Mouse (Mus musculus) Patski (cell line): ENCODE measurements around the gene Maoa. TPM values are rescaled to one million over a fixed set of nuclear protein-coding genes. Genes with fewer than 3 reads are reported as not detected.

Source experiments
- ATAC-seq: fragments of 100-300 bp; one replicate; pipeline ENCODE4 v1.8.0; 2021
- CTCF ChIA-PET: fragments of 350-600 bp; sonication (Branson Sonifier 250); formaldehyde crosslinking; loops from one replicate; lab custom pipeline; 2022; ENCODE audit warnings: inconsistent platforms; lab: Charles Lee
- POLR2A ChIA-PET: fragments of 350-600 bp; sonication (Branson Sonifier 250); formaldehyde crosslinking; loops from one replicate; lab custom pipeline; 2022; ENCODE audit warnings: antibody characterized with exemption, inconsistent platforms; lab: Charles Lee
- DNase-seq: peaks from one replicate; pipeline ENCODE4 v3.0.0-alpha.2; 2011; ENCODE audit warnings: low read depth, low spot score
- H3K27me3 ChIP-seq: fragments of 371-371 bp; one replicate; pipeline ENCODE4 v1.5.1; 2021
- CTCF ChIP-seq: fragments of 100-300 bp; IDR thresholded peaks from one replicate; pipeline ENCODE4 v1.5.1; 2021
- in situ Hi-C: fragments of 300-500 bp; cut with MboI; formaldehyde crosslinking; loops from 3 replicates; pipeline ENCODE4 v1.11.1; 2018; ENCODE audit warnings: low pct_unique_long_range_greater_than_20kb, mixed read lengths
- polyA plus RNA-seq: library from polyadenylated mRNA; unstranded; gene quantifications from one replicate; pipeline ENCODE4 v1.2.3, GENCODE M21; 2021

The Maoa gene
- 97.0 TPM for polyA plus RNA-seq

- ChIA-PET CTCF (interaction anchor here (1.6 kb wide), 1 partner anchor 23 kb away, joined by 4 read pairs; no protein-coding TSS in a partner anchor), POLR2A (no interaction called here)
- DNase-seq (no peak), ATAC-seq (peak; percentile 88)
- TF ChIP-seq CTCF: no peak
- peaks cover 16% of the 10 kb centered on the region for H3K27me3 ChIP-seq
- in situ Hi-C loops: no loop called here
Observed at GRCm38 (mm10) chrX:16619034-16619929, at the start of gene Maoa. Maoa (plus strand) TSS chrX:16619698.

- TF ChIP-seq CTCF: no peak
- in situ Hi-C loops: no loop called here
- ChIA-PET POLR2A (no interaction called here), CTCF (interaction anchor here (1.6 kb wide), 1 partner anchor 23 kb away, joined by 4 read pairs; no protein-coding TSS in a partner anchor)
- peak; percentile 85 for ATAC-seq
- peaks cover 8% of the 10 kb centered on the region for H3K27me3 ChIP-seq
- DNase-seq: peak; percentile 43
Observed at GRCm38 (mm10) chrX:16618225-16619033, 1.1 kb upstream of the Maoa start.

- no peak for DNase-seq
- peaks cover 34% of the 10 kb centered on the region for H3K27me3 ChIP-seq
- no peak for TF ChIP-seq CTCF
- ChIA-PET CTCF (no interaction called here), POLR2A (no interaction called here)
- in situ Hi-C loops: no loop called here
- no peak for ATAC-seq
Observed at GRCm38 (mm10) chrX:16656511-16656910, 37.0 kb downstream of the Maoa start.

- ATAC-seq (no peak), DNase-seq (no peak)
- ChIA-PET CTCF (no interaction called here), POLR2A (interaction anchor here (0.6 kb wide), 1 partner anchor 37 kb away, joined by 4 read pairs; no protein-coding TSS in a partner anchor)
- TF ChIP-seq CTCF: no peak
- H3K27me3 ChIP-seq: no peaks in the 10 kb centered on the region
- in situ Hi-C loops: no loop called here
Observed at GRCm38 (mm10) chrX:16706094-16706493, 86.6 kb downstream of the Maoa start.

GRCm38 (mm10) chrX:16714033-16714432, 94.5 kb downstream of the Maoa start:
- POLR2A ChIA-PET: no interaction called here
- H3K27me3 ChIP-seq: peaks cover 13% of the 10 kb centered on the region
- DNase-seq (no peak), ATAC-seq (no peak)
- CTCF ChIA-PET: no interaction called here
- in situ Hi-C loops: no loop called here
- no peak for TF ChIP-seq CTCF

Other genes starting within 250 kb of the Maoa start
- not detected for gene Cypt1, start 96.8 kb upstream of the Maoa start, polyA plus RNA-seq
- not detected for gene Maob, start 197.7 kb downstream of the Maoa start, polyA plus RNA-seq